Mouse (Mus musculus) intestine, postnatal 0 days (tissue): Measurements from ENCODE around the gene Pbx1. TPM values are rescaled to one million over a fixed set of nuclear protein-coding genes. Genes with fewer than 3 reads are reported as not detected.

Experiments used
- ATAC-seq: fragments of 200-750 bp; cut with Nextera tagmentation; 2 replicates; pipeline ENCODE4 v1.8.0; 2017; ENCODE audit warnings: mild to moderate bottlenecking, moderate TSS enrichment, moderate library complexity
- H3K27ac ChIP-seq: fragments of 300-500 bp; sonication (generic); 2 replicates; pipeline ENCODE4 v1.5.1; 2014; ENCODE audit warnings: mild to moderate bottlenecking, low read depth, low read length, moderate library complexity
- H3K27me3 ChIP-seq: fragments of 300-500 bp; sonication (generic); replicated peaks from 2 replicates; pipeline ENCODE4 v1.6.1; 2014; ENCODE audit warnings: low read length, mixed read lengths; ENCODE audit not compliant: control insufficient read depth, insufficient read depth
- H3K36me3 ChIP-seq: fragments of 300-500 bp; sonication (generic); 2 replicates; pipeline ENCODE4 v1.6.1; 2014; ENCODE audit warnings: mild to moderate bottlenecking, moderate library complexity; ENCODE audit not compliant: control insufficient read depth, insufficient read depth
- H3K4me1 ChIP-seq: fragments of 300-500 bp; sonication (generic); replicated peaks from 2 replicates; pipeline ENCODE4 v1.6.1; 2014; ENCODE audit warnings: antibody characterized with exemption, low read length, mixed read lengths; ENCODE audit not compliant: control insufficient read depth, insufficient read depth
- H3K4me2 ChIP-seq: fragments of 300-500 bp; sonication (generic); replicated peaks from 2 replicates; pipeline ENCODE4 v1.6.1; 2014; ENCODE audit warnings: low read depth, mild to moderate bottlenecking, moderate library complexity
- H3K4me3 ChIP-seq: fragments of 300-500 bp; sonication (generic); 2 replicates; pipeline ENCODE4 v1.5.1; 2014; ENCODE audit warnings: low read depth, low read length
- H3K9ac ChIP-seq: fragments of 300-500 bp; sonication (generic); 2 replicates; pipeline ENCODE4 v1.6.1; 2014; ENCODE audit warnings: mild to moderate bottlenecking, low read depth, low read length
- H3K9me3 ChIP-seq: fragments of 300-500 bp; sonication (generic); 2 replicates; pipeline ENCODE4 v1.6.1; 2016; ENCODE audit warnings: mixed run types; ENCODE audit not compliant: control insufficient read depth
- CTCF ChIP-seq: sonication (generic); IDR thresholded peaks from 2 replicates; pipeline ENCODE4 v1.5.1; 2016; ENCODE audit warnings: low read depth, mild to moderate bottlenecking, control low read depth, antibody characterized with exemption, moderate library complexity
- WGBS: fragments of 180-500 bp; shearing (Covaris S2); extraction: QIAGEN DNeasy Blood & Tissue Kit; methylation state at CpG from one replicate; pipeline ENCODE4 v1.1.7; 2014; 5-methylcytosine and 5-hydroxymethylcytosine counted together
- polyA plus RNA-seq: library from polyadenylated mRNA; unstranded; fragments of >200 nt; fragmentation: Nextera tagmentation; extraction: Ambion mirVana; gene quantifications from 2 replicates; pipeline ENCODE4 v1.2.1, GENCODE M21; 2015

The Pbx1 gene
- polyA plus RNA-seq, 1 experiment from 2014 or later = 9.8 TPM

GRCm38 (mm10) chr1:168069740-168070139 lies 362.3 kb downstream of the Pbx1 start:
- no peak overlapping the region for H3K27ac ChIP-seq
- no peak overlapping the region for H3K9ac ChIP-seq
- ATAC-seq = no peak
- 44% methylated on average over 5 of the region's 5 CpGs for WGBS
- no peaks in the 10 kb centered on the region for H3K36me3 ChIP-seq
- TF ChIP-seq CTCF = no peak
- H3K9me3 ChIP-seq = no peaks in the 10 kb centered on the region
- H3K27me3 ChIP-seq = no peaks in the 10 kb centered on the region
- H3K4me2 ChIP-seq = no peak overlapping the region
- H3K4me1 ChIP-seq = no peaks in the 10 kb centered on the region
- no peak overlapping the region for H3K4me3 ChIP-seq
